Mouse (Mus musculus) embryonic fibroblast, embryonic 13.5 days (primary cell): Measurements from ENCODE around the gene Slc28a1. TPM values are rescaled to one million over a fixed set of nuclear protein-coding genes. Genes with fewer than 3 reads are reported as not detected.
A peak's percentile ranks its signal among the peaks of the same experiment; 100 is the strongest.
"Not testable (repeated sequence)": the region's sequence is repeated elsewhere in the genome, so short reads cannot be mapped to it uniquely, and the experiment has no call there.

Experiments used
- H3K27ac ChIP-seq: 2 replicates; pipeline ENCODE4 v1.5.1; 2012; ENCODE audit warnings: low read length, control low read depth, inconsistent platforms; ENCODE audit not compliant: insufficient read depth
- H3K4me1 ChIP-seq: 2 replicates; pipeline ENCODE4 v1.6.1; 2011; ENCODE audit warnings: low read length; ENCODE audit not compliant: control insufficient read depth, insufficient read depth
- H3K4me3 ChIP-seq: 2 replicates; pipeline ENCODE4 v1.5.1; 2011; ENCODE audit warnings: mild to moderate bottlenecking, control low read depth, low read length; ENCODE audit not compliant: insufficient read depth
- CTCF ChIP-seq: IDR thresholded peaks from 2 replicates; pipeline ENCODE4 v1.5.1; 2011; ENCODE audit warnings: mild to moderate bottlenecking, control low read depth, low read length, moderate library complexity, borderline replicate concordance; ENCODE audit not compliant: insufficient read depth
- POLR2A ChIP-seq: IDR thresholded peaks from 2 replicates; pipeline ENCODE4 v1.6.1; 2011; ENCODE audit warnings: low read depth, mild to moderate bottlenecking, control low read depth, low read length, moderate library complexity
- polyA plus RNA-seq: library from polyadenylated mRNA; stranded (reverse); fragments of >200 nt; gene quantifications from 2 replicates; pipeline ENCODE4 v1.2.4, GENCODE M21; 2011; ENCODE audit warnings: low read depth; ENCODE audit not compliant: missing spikeins, insufficient read length

Slc28a1 gene
- polyA plus RNA-seq, 1 experiment = not detected

DNA sequence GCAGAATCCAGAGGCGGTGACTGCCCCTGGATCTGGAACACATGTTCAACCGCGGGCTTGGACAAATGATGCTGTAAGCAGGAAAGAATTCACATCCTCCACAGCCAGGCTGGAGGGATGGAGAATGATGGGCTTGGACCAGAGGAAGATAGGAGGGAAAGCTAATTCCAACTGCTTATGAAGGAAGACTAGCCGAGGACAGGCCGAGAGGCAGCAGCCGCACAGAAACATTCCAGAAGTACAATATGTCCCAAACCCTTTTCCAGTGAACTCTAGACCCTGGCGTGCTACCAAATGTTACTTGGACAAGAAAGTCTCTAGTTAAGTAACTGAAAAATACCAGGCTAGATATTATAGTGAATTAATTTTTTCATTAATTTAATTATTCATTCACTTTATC, 24.5 kb downstream of the Slc28a1 start:
- Histone ChIP-seq H3K27ac (no peak overlapping the region), H3K4me1 (no peaks in the 10 kb centered on the region), H3K4me3 (no peak overlapping the region)
- TF ChIP-seq POLR2A (no peak), CTCF (no peak)

DNA sequence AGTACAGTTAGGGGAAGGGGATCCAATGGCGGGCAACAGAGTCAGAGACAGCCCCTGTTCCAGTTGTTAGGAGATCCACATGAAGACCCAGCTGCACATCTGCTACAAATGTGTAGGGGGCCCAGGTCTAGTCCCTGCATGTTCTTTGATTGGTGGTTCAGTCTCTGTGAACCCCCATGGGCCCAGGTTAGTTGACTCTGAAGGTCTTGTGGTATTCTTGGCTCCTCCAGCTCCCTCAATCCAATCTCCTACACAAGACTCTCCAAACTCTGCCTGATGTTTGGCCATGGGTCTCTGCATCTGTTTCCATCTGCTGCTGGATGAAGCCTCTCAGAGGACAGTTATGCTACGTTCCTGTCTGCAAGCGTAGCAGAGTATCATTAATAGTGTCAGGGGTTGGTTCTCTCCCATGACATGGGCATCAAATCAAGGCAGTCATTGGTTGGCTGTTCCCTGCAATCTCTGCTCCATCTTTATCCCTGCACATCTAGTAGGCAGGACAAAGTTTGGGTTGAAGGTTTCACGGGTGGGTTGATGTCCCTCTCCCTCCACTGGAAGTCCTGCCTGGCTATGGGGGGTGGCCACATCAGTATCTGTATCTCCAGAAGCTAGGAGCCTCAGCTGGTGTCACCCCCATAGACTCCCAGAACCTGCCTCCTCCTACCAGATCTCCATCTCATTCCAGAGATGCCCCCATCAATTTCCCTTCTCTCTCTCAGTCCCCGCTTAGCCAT, 25.2 kb downstream of the Slc28a1 start:
- Histone ChIP-seq H3K4me1 (no peaks in the 10 kb centered on the region), H3K27ac (no peak overlapping the region), H3K4me3 (no peak overlapping the region)
- TF ChIP-seq CTCF (no peak), POLR2A (no peak)

DNA sequence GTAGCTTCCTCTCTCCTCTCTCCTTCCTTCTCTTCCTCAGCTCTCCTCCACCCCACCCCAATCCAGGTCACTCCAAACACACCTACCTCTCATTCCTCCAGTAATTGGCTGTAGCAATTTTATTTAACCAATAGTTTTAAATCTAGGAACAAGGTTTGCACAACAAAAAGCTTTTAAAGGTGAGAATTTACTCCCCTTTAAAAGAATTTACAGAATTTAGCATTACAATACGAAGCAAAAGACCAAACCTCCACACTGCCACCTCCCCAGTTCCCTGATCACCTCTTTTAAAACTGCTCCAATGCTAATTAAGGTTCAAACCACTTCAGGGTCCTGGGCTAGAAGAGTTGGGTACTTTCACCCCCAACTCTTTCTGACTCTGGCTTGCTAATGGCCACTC, 26.9 kb downstream of the Slc28a1 start:
- Histone ChIP-seq H3K4me3 (no peak overlapping the region), H3K27ac (no peak overlapping the region), H3K4me1 (no peaks in the 10 kb centered on the region)
- TF ChIP-seq POLR2A (no peak), CTCF (no peak)

DNA sequence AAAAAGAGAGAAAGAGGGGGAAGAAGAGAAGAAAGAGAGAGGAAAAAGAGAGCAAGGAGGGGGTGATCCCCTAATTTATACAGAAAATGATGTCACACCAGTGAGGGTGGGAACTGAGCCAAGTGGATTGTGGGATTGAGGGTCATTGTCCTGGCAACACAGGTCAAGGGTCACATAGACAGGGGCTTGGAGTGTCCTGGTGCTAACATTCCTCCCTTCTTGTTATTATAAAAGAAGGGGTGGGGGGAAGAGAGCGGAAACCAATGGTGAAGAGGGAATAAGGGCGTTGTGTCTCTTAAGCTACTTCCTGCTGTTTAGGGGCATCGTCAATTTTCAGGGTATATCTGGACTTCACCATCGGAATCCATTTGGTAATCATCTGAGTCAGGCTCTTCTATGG, 28.5 kb downstream of the Slc28a1 start:
- H3K27ac ChIP-seq, H3K4me3 ChIP-seq, H3K4me1 ChIP-seq: not testable (repeated sequence)

DNA sequence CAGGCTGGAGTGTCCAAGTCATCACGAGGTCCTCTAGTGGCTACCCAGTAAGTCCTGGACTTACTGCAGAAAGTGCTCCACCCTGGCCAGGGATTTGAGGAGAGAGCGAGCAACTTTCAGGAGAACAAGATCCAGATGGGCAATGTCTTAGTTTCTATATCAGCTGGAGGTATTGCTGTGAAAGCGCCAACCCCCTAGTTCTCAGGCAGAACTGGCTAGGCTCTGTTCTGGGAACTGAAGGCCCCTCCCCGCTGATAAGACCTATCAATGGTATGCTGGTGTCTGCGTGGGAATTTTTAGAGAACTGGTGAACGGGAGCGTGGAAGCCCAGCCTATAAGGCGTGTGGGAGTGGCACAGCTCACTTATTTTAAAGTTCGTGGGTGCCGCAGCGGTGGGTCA, 35.2 kb downstream of the Slc28a1 start:
- no peak for TF ChIP-seq CTCF
- TF ChIP-seq POLR2A = no peak
- Histone ChIP-seq H3K4me3 (no peak overlapping the region), H3K27ac (no peak overlapping the region), H3K4me1 (no peaks in the 10 kb centered on the region)

DNA sequence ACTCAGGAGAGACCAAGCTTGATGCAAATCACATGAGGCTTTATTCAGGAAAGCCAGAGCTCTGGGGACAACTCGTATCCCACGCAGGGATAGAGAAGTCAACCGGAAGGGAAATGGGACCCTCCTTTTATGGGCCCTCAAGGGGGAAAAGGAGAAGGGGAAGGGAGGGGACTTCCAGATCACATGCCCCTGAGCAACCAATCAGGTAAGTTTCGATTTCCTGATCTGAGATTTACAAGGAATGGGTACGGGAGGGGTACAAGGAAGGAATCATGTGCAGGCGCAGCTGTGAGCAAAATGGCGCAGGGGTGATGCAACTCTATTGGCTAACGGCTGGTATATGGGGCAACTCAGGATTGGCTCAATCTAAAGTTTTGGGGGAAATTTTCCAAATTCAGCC, 36.6 kb downstream of the Slc28a1 start:
- Histone ChIP-seq H3K4me3 (no peak overlapping the region), H3K4me1 (no peaks in the 10 kb centered on the region), H3K27ac (no peak overlapping the region)
- TF ChIP-seq POLR2A = no peak
- TF ChIP-seq CTCF = no peak

DNA sequence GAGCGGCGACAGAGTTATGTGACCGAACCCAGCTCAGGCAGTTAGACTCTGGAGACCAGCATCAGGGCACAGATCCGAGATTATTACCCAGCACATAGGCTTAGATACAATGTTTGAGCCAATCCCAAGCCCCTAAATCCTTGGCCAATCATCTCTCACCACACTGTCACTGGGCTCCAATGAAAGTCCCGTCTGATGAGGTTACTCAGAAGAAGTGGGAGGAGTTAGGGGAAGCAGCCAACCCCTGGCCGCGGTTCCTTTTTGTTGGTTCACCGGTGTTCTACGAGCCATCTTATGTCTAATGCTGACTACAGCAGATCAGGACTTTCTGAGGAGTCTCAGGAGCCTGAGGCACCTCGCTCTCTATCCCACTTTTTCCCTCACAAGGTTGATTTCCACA, 37.7 kb downstream of the Slc28a1 start:
- Histone ChIP-seq H3K4me1 (no peaks in the 10 kb centered on the region), H3K4me3 (no peak overlapping the region), H3K27ac (no peak overlapping the region)
- TF ChIP-seq POLR2A (no peak), CTCF (no peak)

DNA sequence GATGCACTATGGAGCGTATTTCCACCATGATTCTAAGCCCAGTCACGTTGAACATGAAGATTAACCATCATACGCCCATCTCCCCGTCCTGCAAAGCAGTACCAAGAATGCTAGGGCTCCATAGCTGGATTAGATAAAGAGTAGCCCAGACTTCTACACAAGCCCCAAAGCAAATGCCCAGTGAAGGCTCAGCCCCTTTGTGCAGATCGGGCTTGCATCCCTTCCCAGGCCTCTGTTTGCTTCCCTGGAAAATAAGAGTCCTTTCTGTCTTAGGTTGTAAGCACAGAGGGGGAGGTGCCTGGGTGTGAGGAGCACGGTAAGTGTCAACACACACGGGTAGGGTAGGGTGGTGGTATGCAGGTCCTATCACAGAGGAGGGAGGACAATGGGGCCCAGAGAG, 38.2 kb downstream of the Slc28a1 start:
- no peak overlapping the region for H3K4me3 ChIP-seq
- H3K4me1 ChIP-seq = no peaks in the 10 kb centered on the region
- H3K27ac ChIP-seq = no peak overlapping the region
- no peak for TF ChIP-seq POLR2A
- no peak for TF ChIP-seq CTCF

DNA sequence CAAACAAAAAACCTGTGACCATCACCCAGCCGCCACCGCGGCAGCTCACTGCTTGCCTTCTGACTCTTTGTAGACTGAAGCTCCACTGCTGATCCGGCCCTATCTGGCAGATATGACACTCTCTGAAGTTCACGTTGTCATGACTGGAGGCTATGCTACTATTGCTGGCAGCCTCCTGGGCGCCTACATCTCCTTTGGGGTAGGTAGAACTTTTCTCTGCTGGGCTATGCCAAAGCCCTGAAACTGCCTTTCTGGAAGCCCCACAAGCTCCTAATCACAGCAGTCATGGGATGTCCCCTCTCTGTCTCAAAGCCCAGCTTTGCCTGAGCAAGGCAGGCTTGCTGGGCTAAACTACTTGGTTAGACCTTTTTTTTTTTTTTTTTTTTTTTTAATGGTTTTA, 38.7 kb downstream of the Slc28a1 start:
- TF ChIP-seq CTCF = no peak
- no peak for TF ChIP-seq POLR2A
- Histone ChIP-seq H3K4me1 (no peaks in the 10 kb centered on the region), H3K27ac (no peak overlapping the region), H3K4me3 (no peak overlapping the region)

DNA sequence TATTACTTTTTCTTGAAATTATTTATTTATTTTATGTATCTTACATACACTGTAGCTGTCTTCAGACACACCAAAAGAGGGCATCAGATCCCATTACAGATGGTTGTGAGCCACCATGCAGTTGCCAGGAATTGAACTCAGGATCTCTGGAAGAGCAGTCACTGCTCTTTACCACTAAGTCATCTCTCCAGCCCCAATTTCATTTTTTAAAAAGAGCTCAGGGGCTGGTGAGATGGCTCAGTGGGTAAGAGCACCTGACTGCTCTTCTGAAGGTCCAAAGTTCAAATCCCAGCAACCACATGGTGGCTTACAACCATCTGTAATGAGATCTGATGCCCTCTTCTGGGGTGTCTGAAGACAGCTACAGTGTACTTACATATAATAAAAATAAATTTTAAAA, 39.6 kb downstream of the Slc28a1 start:
- H3K4me3 ChIP-seq, H3K4me1 ChIP-seq, H3K27ac ChIP-seq: not testable (repeated sequence)

DNA sequence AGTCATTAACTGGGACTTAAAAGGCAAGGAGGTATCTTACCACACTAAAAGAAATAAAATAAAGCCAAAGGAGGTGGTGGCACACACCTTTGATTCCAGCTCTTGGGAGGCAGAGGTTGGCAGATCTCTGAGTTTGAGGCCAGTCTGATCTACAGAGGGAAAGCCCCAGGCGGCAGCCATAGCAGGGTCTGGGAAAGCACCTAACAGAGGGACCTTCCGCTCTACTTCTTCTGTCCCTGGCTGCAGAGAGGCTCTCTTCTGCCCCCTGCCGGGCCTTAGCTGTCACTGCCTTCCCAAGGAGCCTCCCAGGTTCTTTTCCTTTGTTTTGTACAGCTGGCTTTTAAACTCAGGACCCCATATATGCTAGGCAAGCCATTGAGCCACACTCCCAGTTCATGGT, 40.4 kb downstream of the Slc28a1 start:
- TF ChIP-seq CTCF (peak; percentile 68), POLR2A (no peak)
- H3K27ac ChIP-seq = no peak overlapping the region
- H3K4me3 ChIP-seq = no peak overlapping the region
- H3K4me1 ChIP-seq = no peaks in the 10 kb centered on the region
